Mouse (Mus musculus): ENCODE results near the gene Psmd8.

Psmd8 gene

DNA sequence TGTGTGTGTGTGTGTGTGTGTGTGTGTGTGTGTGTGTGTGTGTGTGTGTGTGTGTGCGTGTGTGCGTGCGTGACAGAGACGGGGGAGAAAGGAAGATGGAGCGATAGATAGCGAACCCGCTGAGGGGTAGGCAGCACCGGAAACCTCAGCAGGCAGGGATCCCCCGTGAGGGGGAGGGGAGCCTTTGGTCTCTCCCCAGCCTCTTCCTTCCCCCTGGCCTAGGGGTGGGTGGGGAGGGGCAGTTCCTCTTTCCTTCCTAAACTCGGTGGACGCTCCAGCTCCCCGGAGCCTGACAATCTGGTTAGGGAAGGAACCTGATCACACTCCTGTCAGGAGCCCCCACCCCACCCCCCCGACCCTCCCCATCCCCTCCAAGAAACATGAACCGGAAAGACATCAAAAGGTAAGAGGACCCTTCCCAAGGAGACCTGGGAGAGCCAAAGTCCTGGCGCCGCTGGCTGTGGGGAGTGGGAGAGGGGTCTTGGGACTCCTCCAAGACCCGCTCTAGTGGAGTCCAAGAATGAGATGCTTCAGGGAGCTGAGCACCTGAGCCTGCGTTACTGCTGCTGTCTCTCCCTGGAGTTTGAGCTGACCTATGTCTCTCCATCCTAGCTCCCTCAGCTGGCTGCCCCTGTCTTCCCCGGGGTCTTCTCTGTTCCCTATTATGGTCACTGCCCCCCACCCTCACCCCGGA lies 45.7 kb downstream of the Psmd8 start, which contains the start of gene Rasgrp4:
TSS of gene Rasgrp4 (plus strand) at position 159 of the 694 bp plus-strand sequence.
- DNase-seq (ENCODE audit: low read depth), result no peak

DNA sequence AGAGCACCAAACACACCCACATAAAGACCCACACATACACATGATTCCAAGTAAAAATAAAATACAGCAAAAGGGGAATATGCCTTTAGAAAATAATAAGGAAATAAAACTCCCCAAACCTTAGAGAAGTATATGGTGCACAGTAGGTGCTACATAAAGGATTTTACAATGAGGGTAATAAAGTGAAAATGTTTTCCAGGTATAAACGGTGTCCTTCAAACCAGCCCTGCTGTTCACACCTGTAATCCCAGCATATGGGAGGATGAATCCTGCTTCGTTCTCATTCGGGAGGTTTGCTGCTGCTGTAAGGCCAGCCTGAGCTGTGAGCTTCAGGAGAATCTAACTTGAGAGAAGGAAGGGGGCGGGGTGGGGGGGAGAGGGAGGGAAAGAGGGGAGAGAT lies 46.3 kb downstream of the Psmd8 start:
- DNase-seq (ENCODE audit: low read depth), result no peak

DNA sequence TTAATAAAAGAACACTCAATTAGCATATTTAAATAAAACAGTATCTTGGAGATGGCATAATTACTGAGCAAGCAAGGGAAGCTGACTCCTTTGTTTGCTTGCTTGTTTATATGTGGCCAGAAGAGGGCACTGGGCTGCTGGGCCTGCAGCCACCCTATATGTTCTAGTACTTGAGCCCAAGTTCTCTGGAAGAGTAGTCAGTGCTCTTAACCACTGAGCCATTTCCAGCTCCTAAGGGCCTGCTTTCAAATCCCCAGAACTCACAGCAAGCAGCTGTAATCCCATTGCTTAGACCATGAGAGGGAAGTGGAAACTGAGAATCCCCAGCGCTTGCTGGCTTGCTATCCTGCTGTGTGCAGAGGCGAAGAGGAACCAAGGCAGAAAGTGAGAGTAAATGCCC lies 51.8 kb downstream of the Psmd8 start:
- DNase-seq (ENCODE audit: low read depth), result no peak

DNA sequence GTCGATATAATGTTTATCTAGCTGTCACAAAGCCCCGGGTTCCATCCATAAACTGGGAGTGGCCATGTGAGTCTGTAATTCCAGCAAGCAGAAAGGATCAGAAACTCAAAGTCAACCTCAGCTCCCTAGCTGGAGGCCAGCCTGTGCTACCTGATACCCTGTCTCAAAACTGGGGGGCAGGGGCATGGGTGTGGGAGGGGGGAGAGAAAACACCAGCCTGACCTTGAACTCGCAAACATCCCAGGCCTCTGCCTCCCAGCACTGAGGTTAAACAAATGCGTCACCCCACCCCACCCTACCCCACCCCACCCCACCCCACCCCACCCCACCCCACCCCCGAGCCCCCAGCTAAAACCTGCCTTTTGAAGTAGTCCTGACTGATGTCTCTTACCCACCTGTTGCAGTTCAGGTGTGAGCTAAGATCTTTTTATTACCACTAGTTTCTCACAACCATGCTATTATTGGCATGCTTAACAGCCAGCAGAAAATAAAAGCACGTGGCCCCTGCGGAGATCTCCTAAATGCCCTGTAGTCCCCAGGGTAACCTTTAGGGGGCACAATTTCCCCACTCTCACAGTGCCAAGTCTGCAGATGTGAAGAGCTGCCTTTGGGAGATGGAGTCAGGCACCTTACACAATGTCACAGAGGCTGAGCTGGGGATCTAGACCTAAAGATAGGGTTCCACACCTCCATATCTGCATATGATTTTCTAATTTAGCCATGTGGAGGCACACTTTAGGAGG lies 54.2 kb downstream of the Psmd8 start:
- peak; percentile 30 for DNase-seq (ENCODE audit: low read depth)

DNA sequence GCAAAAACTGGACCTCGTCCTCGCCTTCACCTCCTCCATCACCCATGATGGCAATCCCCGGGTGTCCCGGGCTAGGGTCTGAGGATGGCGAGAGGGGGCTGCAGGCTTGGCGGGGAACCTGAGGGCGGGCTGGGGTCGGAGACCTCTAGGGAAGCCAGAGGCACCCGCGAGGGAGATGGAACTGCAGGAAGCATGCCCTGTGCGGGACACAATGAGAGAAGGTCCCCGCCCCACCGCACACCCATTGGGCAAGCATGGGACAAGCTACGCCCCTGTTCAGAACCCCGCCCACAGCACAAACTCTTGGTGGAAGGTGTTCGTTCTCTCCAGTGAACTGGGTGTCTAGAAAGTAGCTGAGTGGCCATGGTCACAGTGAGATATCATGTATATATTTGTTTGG lies 55.5 kb downstream of the Psmd8 start, which contains the start of gene Ryr1:
TSS of gene Ryr1 (minus strand) at position 210 of the 400 bp plus-strand sequence.
- no peak for DNase-seq (ENCODE audit: low read depth)
